Mouse (Mus musculus) spleen, adult 2 months (tissue): ENCODE measurements around the gene Gm525.

Experiments
- CTCF ChIP-seq: fragments of 200-500 bp; IDR thresholded peaks from 2 replicates; pipeline ENCODE4 v1.5.1; 2011; ENCODE audit warnings: mild to moderate bottlenecking, inconsistent platforms; ENCODE audit not compliant: insufficient read depth, insufficient read length, insufficient replicate concordance; ENCODE audit errors: extremely low read depth
- POLR2A ChIP-seq: fragments of 200-500 bp; IDR thresholded peaks from 2 replicates; pipeline ENCODE4 v1.6.1; 2011; ENCODE audit warnings: low read depth, low read length, inconsistent platforms

GRCm38 (mm10) chr11:89124411-89124810 lies 50.8 kb downstream of the Gm525 start:
- TF ChIP-seq POLR2A (no peak), CTCF (no peak)
